Mouse (Mus musculus) skeletal muscle tissue, adult 2 months (tissue): ENCODE measurements around the gene Rps29.

Source experiments
- DNase-seq: peaks from one replicate; pipeline ENCODE4 v3.0.0-alpha.2; 2012; ENCODE audit warnings: low read depth, low spot score

The Rps29 gene

DNA sequence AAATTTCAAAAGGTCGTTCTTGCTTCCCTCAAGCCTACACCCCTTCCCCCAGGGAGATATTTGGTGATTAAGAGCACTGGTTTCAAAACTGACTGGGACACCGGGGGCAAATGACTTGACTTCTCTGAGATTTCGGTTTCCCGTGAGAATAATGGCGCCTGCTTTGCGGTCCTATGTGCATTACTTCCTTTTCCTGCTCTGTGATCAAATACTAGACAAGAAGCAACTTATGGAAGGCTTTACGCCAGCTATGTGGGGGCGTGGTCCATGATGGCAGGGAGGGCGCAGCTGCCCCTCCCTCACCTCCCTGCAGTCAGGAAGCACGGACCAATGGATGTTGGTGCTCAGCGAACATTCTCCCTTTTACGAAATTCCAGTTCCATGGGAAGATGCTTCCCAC, 28.5 kb downstream of the Rps29 start:
- no peak for DNase-seq

DNA sequence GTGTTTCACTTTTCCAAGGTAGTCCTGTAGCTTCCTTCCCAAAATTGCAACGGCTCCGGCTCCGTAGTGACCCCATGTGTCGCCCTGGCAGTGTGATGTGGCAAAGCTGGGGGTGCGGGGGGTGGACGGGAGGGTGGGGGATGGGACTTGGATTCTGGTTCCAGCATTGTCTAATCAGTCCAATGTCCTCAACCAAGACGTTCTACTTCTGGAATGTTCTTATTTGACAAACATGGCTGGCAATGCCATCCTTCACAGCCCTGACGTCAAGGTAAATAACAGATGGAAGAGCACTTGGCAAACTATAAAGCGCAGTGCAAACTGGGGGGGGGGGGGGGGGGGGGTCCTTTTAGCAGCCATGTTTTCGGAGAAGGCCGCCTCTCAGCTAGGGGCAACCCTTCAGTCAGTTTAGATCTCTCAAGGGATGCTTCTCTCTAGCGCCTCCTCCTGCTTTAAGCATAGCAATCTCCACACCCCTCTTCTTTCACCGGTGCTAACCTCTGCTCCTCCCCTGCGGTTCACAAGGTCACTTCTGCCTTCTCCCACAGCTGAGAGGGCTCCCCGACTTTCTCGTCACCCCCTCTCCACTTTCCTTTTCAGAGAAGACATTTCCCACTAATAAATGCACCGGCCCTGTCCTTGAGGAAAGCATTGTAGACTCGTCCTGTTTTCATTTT, 29.2 kb downstream of the Rps29 start:
- no peak for DNase-seq

DNA sequence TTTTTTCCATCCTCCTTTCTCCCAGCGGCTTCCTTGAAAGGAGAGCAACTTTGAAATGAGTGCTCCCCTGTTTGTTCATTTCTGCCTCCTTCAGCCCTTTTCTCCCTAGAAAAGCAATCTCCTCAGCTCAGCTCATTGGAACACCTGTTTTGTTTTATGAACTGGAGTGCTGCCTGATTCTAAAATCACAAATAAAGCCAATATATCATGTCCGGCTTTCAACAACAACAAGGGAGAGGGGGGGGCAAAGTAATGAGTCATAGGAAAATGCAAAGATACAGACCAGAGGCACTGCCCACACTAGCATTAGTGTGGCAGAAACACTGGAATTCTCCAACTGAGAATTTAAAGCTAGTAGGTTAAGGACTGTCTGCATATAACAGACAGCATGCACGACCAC, 31.4 kb downstream of the Rps29 start:
- DNase-seq: no peak

DNA sequence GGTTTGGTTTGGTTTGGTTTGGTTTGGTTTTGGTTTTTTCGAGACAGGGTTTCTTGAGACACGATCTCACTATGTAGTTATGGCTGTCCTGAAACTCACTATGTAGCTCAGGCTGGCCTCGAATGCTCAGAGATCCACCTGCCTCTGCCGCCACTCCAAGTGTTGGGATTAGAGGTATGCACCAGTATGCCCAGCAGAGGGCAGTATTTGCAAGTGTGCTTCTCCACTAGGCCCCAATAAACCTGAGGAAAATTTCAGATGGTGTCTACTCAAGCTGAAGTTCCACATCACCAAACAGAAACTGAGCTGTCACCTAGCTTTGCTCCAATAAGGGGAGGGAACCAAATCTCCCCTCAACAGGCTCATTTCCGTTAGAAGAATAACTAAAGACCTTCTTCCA, 31.8 kb downstream of the Rps29 start:
- no peak for DNase-seq

DNA sequence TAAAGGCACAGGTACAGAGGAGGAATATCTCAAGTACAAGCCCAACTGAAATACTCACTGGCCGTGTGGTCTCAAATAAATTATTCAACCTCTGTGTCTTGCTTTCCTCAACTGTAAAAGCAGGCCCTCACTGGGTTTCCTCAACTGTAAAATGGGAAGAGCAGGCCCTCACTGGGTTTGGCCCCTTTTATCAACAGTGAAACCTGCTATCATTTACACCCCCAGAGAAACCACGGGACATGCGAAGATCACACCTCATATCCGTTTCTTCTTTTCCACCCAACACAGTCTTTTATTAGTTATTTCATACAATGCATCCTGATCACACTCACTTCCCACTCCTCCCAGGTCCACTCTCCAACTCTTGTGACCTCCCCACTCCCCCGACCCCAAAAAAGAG, 33.9 kb downstream of the Rps29 start:
- DNase-seq: no peak

DNA sequence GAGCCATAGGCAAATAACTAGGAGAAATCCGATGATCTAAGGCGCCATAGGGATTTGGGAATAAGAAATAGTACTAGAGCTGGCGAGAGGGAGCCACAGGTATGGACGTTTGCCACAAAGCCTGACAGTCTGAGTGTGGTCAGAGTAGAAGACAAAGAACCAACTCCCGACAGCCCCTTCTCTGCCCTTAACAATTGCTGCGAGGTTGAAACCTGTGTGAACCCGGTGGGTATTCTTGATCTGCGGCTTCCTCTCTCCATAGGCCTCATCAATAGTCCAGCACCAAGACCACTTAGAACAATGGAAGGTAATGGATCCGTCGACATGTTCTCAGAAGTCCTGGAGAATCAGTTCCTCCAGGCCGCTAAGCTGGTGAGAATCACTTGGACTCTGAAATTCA, 36.2 kb downstream of the Rps29 start:
- DNase-seq: no peak

DNA sequence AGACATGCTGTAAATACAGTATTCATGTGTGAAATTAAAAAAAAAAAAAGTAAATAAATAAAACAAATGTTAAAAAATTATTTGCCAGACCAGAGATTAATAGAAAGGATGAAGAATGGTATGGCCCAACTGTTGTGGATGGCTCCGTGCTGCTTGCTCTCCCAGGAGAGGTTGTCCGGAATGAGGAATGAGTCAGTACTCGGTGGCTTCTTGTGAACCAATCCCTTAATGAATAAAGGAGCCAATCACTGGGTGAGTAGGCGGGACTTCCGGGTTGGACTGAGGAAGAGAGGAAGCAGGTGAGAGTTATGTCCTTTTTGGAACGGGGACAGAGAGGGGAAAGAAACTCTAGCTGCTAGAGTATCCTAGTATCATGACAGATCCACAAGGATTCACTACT, 39.1 kb downstream of the Rps29 start:
- no peak for DNase-seq
